Mouse (Mus musculus) limb, embryonic 13.5 days (tissue): ENCODE results near the gene Twf1. TPM values are rescaled to one million over a fixed set of nuclear protein-coding genes. Genes with fewer than 3 reads are reported as not detected.

ENCODE experiments used
- ATAC-seq: fragments of 200-750 bp; cut with Nextera tagmentation; 2 replicates; pipeline ENCODE4 v1.8.0; 2017; ENCODE audit warnings: low read depth, moderate number of reproducible peaks, moderate TSS enrichment; ENCODE audit not compliant: low FRiP score
- H3K27ac ChIP-seq: fragments of 300-500 bp; sonication (generic); 2 replicates; pipeline ENCODE4 v1.5.1; 2015; ENCODE audit warnings: inconsistent platforms, mild to moderate bottlenecking, moderate library complexity
- H3K27me3 ChIP-seq: fragments of 300-500 bp; sonication (generic); 2 replicates; pipeline ENCODE4 v1.6.1; 2015; ENCODE audit warnings: mild to moderate bottlenecking, inconsistent platforms
- H3K36me3 ChIP-seq: fragments of 300-500 bp; sonication (generic); 2 replicates; pipeline ENCODE4 v1.6.1; 2015; ENCODE audit warnings: inconsistent platforms, mild to moderate bottlenecking, moderate library complexity
- H3K4me1 ChIP-seq: fragments of 300-500 bp; sonication (generic); 2 replicates; pipeline ENCODE4 v1.6.1; 2015; ENCODE audit warnings: inconsistent platforms
- H3K4me2 ChIP-seq: fragments of 300-500 bp; sonication (generic); replicated peaks from 2 replicates; pipeline ENCODE4 v1.6.1; 2015; ENCODE audit warnings: inconsistent platforms, mild to moderate bottlenecking, moderate library complexity
- H3K4me3 ChIP-seq: fragments of 300-500 bp; sonication (generic); 2 replicates; pipeline ENCODE4 v1.5.1; 2015; ENCODE audit warnings: moderate library complexity, mild to moderate bottlenecking, inconsistent platforms
- H3K9ac ChIP-seq: fragments of 300-500 bp; sonication (generic); 2 replicates; pipeline ENCODE4 v1.6.1; 2015; ENCODE audit warnings: mild to moderate bottlenecking, inconsistent platforms
- H3K9me3 ChIP-seq: fragments of 300-500 bp; sonication (generic); 2 replicates; pipeline ENCODE4 v1.6.1; 2016; ENCODE audit warnings: inconsistent platforms
- WGBS: fragments of 180-500 bp; shearing (Covaris S2); methylation state at CpG from one replicate; pipeline ENCODE4 v1.1.7; 2015; 5-methylcytosine and 5-hydroxymethylcytosine counted together
- polyA plus RNA-seq: library from polyadenylated mRNA; unstranded; fragments of >200 nt; fragmentation: Nextera tagmentation; extraction: Ambion mirVana; gene quantifications from 2 replicates; pipeline ENCODE4 v1.2.1, GENCODE M21; 2015

The Twf1 gene
- polyA plus RNA-seq, 1 experiment from 2014 or later: 71.1 TPM

DNA sequence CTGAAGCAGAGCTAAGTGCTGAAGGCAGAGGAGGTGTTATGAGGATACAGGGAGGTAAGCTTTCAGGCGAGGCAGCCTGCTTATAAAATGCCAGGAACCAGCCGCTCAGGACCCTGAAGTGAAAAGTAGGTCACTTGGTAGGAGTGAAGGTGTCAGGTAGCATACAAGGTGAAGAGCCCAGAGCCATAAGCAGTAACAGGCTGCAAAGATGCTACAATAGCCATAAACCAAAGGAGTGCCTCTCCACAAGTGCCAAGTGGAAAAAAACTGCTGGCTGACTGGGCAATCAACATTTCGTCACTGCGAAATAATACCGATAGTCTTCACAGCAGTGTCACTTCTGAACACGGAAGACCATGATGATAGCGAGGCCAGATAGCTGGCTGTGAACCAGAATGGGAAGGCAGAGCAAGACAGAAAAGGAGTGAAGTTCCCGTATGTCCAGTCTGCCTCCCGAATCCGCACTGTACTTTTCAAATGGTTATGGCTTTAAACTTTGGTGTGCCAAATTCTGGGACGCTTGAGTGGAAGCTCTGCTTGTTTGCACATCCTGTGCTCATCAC lies 10.5 kb upstream of the Twf1 start:
- no peaks in the 10 kb centered on the region for H3K27me3 ChIP-seq
- H3K4me1 ChIP-seq: no peaks in the 10 kb centered on the region
- no peak overlapping the region for H3K4me2 ChIP-seq
- 73% methylated on average over 11 of the region's 11 CpGs for WGBS
- H3K36me3 ChIP-seq: no peaks in the 10 kb centered on the region
- ATAC-seq: no peak
- H3K9ac ChIP-seq: no peak overlapping the region
- no peak overlapping the region for H3K4me3 ChIP-seq
- no peak overlapping the region for H3K27ac ChIP-seq
- no peaks in the 10 kb centered on the region for H3K9me3 ChIP-seq

- Histone ChIP-seq H3K4me2 (no peak overlapping the region), H3K9ac (no peak overlapping the region), H3K27me3 (no peaks in the 10 kb centered on the region), H3K4me3 (no peak overlapping the region), H3K36me3 (no peaks in the 10 kb centered on the region), H3K4me1 (peaks cover 1% of the 10 kb centered on the region; the same call in 1 of the 2 replicates), H3K27ac (no peak overlapping the region), H3K9me3 (no peaks in the 10 kb centered on the region)
- WGBS: 75% methylated on average over 1 of the region's 1 CpGs
- ATAC-seq: no peak
Measured at GRCm38 (mm10) chr15:94593586-94593985, 3.9 kb upstream of the Twf1 start.

DNA sequence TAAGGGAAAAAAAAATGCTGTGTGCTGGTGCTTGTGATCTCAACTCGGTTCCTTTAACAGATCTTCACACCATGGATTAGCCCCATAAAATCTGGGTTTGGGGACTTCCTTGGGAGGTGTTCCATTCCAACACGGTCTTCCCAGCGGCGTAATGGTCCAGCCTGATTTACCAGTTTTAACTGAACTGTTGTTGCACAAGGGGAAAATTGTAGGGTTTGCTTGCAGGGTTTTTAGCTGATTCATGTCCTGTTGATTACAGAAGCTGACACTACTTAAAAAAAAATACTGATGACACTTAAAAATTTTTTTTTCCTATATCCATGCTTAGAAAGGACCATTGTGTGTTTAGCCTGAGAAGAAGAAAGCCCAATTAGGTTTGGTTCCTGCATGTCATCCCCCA lies 1.7 kb upstream of the Twf1 start:
- no peaks in the 10 kb centered on the region for H3K27me3 ChIP-seq
- no peak overlapping the region for H3K4me2 ChIP-seq
- peaks cover 12% of the 10 kb centered on the region for H3K4me1 ChIP-seq
- H3K36me3 ChIP-seq: peaks cover under 1% of the 10 kb centered on the region; the same call in 1 of the 2 replicates
- 54% methylated on average over 4 of the region's 4 CpGs for WGBS
- no peaks in the 10 kb centered on the region for H3K9me3 ChIP-seq
- no peak overlapping the region for H3K4me3 ChIP-seq
- no peak overlapping the region for H3K27ac ChIP-seq
- H3K9ac ChIP-seq: no peak overlapping the region
- ATAC-seq: no peak

DNA sequence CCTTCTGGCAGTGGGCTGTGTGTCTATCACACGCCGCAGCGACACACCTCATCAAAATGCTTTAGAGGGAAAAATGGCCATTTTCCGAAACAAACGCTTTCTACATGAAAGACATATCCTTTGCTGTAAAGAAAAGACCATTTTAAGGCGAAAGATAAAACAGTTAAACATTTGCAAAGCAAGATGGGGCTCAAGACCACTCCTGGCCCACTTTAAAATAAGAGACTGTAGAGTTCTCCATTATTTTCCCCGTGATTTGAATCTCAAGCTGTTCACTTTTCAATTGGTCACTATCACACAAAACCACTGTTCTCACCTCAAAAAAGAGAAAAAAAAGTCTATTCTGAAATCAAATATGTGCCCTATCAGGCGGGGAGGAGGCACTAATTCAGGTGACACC lies 394 bp upstream of the Twf1 start:
- Histone ChIP-seq H3K4me1 (peaks cover 12% of the 10 kb centered on the region), H3K27ac (no peak overlapping the region), H3K9me3 (no peaks in the 10 kb centered on the region), H3K36me3 (peaks cover 12% of the 10 kb centered on the region), H3K4me3 (peak overlapping the region; percentile 97), H3K27me3 (no peaks in the 10 kb centered on the region), H3K4me2 (peak overlapping the region; percentile 58), H3K9ac (peak overlapping the region; percentile 43; the same call in 1 of the 2 replicates)
- ATAC-seq: 0 out of 2 replicates have a peak, but pooled peaks have one; percentile 4
- WGBS: 11% methylated on average over 8 of the region's 8 CpGs

DNA sequence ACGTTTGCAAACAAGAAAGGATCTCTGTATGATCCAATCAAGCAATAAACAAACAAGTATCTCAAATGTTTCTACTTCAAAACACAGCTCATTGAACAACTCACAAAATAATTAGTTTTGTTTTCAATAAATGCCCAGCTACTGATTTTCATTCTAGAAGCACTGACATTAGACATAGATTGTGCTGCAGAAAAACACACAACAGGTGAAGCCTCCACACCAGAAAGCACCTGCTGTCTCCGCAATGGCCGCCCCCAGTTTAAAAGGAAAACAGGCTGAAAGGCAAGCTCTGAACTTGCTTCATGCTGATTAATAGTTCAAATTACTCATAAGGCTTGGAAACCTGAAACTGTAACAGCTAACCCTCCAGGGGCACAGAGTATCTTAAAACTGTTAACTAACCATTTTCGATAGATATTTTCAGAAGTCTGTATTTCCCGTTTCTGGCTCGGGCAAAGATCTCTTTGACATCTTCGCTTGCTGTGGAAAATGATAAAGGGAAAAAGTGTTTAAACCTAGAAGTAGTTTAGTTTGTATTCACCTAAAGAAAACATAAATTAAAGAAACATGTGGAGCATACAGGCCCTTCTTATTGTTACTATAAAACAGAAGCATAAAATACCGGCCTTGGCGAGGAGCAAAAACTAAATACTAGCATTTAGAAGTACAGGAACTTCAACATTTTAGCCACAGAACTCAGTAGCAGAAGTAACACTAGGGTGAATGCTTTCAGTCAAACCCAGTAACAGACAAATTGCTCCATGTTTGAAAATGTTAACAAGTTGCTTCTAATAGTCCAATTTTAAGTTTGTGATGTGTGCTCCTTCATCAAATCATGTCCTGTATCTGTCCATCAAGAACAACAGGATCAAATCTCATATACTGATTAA lies 1.6 kb downstream of the Twf1 start:
- Histone ChIP-seq H3K9me3 (no peaks in the 10 kb centered on the region), H3K9ac (peak overlapping the region; percentile 95; the same call in 1 of the 2 replicates), H3K4me3 (peak overlapping the region; percentile 97), H3K36me3 (peaks cover 32% of the 10 kb centered on the region), H3K27me3 (no peaks in the 10 kb centered on the region), H3K4me2 (peak overlapping the region; percentile 72), H3K27ac (no peak overlapping the region), H3K4me1 (peaks cover 12% of the 10 kb centered on the region)
- 64% methylated on average over 9 of the region's 9 CpGs for WGBS
- no peak for ATAC-seq

- no peak for ATAC-seq
Measured at GRCm38 (mm10) chr15:94584738-94585137, 5.0 kb downstream of the Twf1 start.

GRCm38 (mm10) chr15:94583153-94583552 lies 6.5 kb downstream of the Twf1 start:
- Histone ChIP-seq H3K4me3 (no peak overlapping the region), H3K4me1 (peaks cover 8% of the 10 kb centered on the region), H3K27ac (no peak overlapping the region), H3K9me3 (no peaks in the 10 kb centered on the region), H3K4me2 (no peak overlapping the region), H3K27me3 (no peaks in the 10 kb centered on the region), H3K9ac (no peak overlapping the region; the same call in 1 of the 2 replicates), H3K36me3 (peaks cover 73% of the 10 kb centered on the region)
- WGBS: 85% methylated on average over 10 of the region's 10 CpGs
- no peak for ATAC-seq

More at GRCm38 (mm10) chr15:94584738-94585137, 5.0 kb downstream of the Twf1 start:
- no peak overlapping the region for H3K4me3 ChIP-seq
- H3K4me2 ChIP-seq: no peak overlapping the region
- H3K9ac ChIP-seq: no peak overlapping the region
- no peak overlapping the region for H3K27ac ChIP-seq
- 84% methylated on average over 4 of the region's 4 CpGs for WGBS
- no peaks in the 10 kb centered on the region for H3K27me3 ChIP-seq
- peaks cover 63% of the 10 kb centered on the region for H3K36me3 ChIP-seq
- no peaks in the 10 kb centered on the region for H3K9me3 ChIP-seq
- H3K4me1 ChIP-seq: peaks cover 14% of the 10 kb centered on the region

DNA sequence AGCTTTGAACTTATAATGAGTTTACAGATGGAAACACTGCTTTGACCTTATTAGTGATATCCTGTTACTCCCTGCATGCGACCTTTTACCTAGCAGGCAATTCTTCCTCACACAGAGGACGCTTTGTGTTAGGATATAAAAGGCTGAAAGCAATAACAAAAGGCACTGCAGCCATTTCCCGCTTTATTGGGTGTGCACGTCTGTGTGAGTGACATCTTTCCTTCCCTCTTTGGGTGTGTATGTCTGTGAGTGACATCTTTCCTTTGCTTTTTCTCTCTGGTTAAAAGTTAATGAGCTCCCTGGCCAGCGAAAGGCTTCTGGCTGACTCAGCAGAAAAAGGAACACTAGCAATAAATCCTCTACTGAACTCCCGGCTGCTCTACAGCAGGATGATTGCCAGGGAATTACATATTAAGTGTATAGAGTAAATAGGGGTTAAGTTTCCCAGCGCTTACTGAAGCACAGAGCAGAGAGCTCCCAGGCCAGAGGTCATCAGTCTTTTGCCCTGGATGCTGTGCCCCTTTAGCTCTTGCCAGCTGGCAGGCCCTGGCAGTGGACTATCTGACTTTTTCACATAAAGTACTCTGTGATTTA lies 7.6 kb downstream of the Twf1 start:
- 50% methylated on average over 7 of the region's 7 CpGs for WGBS
- H3K9me3 ChIP-seq: no peaks in the 10 kb centered on the region
- no peak overlapping the region for H3K27ac ChIP-seq
- H3K4me1 ChIP-seq: 0 out of 2 replicates have a peak, but pooled peaks cover 2% of the 10 kb centered on the region
- H3K4me3 ChIP-seq: no peak overlapping the region
- peaks cover 76% of the 10 kb centered on the region for H3K36me3 ChIP-seq
- no peak overlapping the region for H3K4me2 ChIP-seq
- no peak for ATAC-seq
- no peak overlapping the region for H3K9ac ChIP-seq
- H3K27me3 ChIP-seq: no peaks in the 10 kb centered on the region

- Histone ChIP-seq H3K9ac (no peak overlapping the region), H3K27me3 (no peaks in the 10 kb centered on the region), H3K4me1 (no peaks in the 10 kb centered on the region; the same call in 1 of the 2 replicates), H3K9me3 (no peaks in the 10 kb centered on the region), H3K27ac (no peak overlapping the region), H3K4me2 (no peak overlapping the region), H3K4me3 (no peak overlapping the region), H3K36me3 (peaks cover 12% of the 10 kb centered on the region)
- no peak for ATAC-seq
- 72% methylated on average over 4 of the region's 4 CpGs for WGBS
Measured at GRCm38 (mm10) chr15:94574566-94575268, 15.0 kb downstream of the Twf1 start.

DNA sequence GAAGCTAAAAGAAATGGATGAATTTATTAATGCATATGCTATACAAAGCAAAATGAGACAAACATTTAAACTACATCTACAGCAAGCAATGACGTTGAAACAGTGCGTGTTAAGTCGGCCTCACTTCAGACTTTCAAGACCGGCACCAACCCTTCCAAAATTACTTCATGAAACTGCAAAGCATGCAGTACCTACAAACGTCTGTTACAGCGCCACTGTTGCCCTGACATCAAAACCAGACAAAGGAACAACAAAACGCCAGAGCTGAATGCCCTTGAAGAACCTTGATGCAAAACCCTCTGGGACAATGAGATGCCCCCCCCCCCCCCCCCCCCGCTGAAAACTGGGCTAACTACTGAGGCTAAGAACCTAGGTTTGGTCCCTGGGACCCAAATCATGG lies 16.9 kb downstream of the Twf1 start:
- Histone ChIP-seq H3K36me3 (no peaks in the 10 kb centered on the region), H3K4me3 (no peak overlapping the region), H3K9ac (no peak overlapping the region), H3K27ac (no peak overlapping the region), H3K4me1 (no peaks in the 10 kb centered on the region; the same call in 1 of the 2 replicates), H3K9me3 (no peaks in the 10 kb centered on the region), H3K27me3 (no peaks in the 10 kb centered on the region), H3K4me2 (no peak overlapping the region)
- 71% methylated on average over 8 of the region's 8 CpGs for WGBS
- no peak for ATAC-seq

GRCm38 (mm10) chr15:94571501-94571900 lies 18.2 kb downstream of the Twf1 start:
- no peaks in the 10 kb centered on the region for H3K36me3 ChIP-seq
- no peak overlapping the region for H3K4me3 ChIP-seq
- H3K9ac ChIP-seq: no peak overlapping the region
- H3K4me1 ChIP-seq: no peaks in the 10 kb centered on the region
- 80% methylated on average over 4 of the region's 4 CpGs for WGBS
- H3K9me3 ChIP-seq: no peaks in the 10 kb centered on the region
- no peaks in the 10 kb centered on the region for H3K27me3 ChIP-seq
- H3K27ac ChIP-seq: no peak overlapping the region
- ATAC-seq: no peak
- no peak overlapping the region for H3K4me2 ChIP-seq
